Mouse (Mus musculus) heart, embryonic 11.5 days (tissue): ENCODE data around the gene Tmem132e. TPM values are rescaled to one million over a fixed set of nuclear protein-coding genes. Genes with fewer than 3 reads are reported as not detected.

Experiments used
- ATAC-seq: fragments of 200-750 bp; cut with Nextera tagmentation; replicated peaks from 2 replicates; pipeline ENCODE4 v1.8.0; 2017; ENCODE audit warnings: moderate library complexity; ENCODE audit not compliant: insufficient number of reproducible peaks, low FRiP score, low TSS enrichment
- H3K27ac ChIP-seq: fragments of 300-500 bp; sonication (generic); 2 replicates; pipeline ENCODE4 v1.5.1; 2014; ENCODE audit warnings: mild to moderate bottlenecking, low read depth, low read length
- H3K27me3 ChIP-seq: fragments of 300-500 bp; sonication (generic); 2 replicates; pipeline ENCODE4 v1.6.1; 2014; ENCODE audit warnings: mild to moderate bottlenecking, low read length, mixed read lengths; ENCODE audit not compliant: control insufficient read depth, insufficient read depth
- H3K36me3 ChIP-seq: fragments of 300-500 bp; sonication (generic); 2 replicates; pipeline ENCODE4 v1.6.1; 2014; ENCODE audit warnings: mild to moderate bottlenecking, low read length, moderate library complexity, mixed read lengths; ENCODE audit not compliant: control insufficient read depth, insufficient read depth
- H3K4me1 ChIP-seq: fragments of 300-500 bp; sonication (generic); 2 replicates; pipeline ENCODE4 v1.6.1; 2014; ENCODE audit warnings: low read length; ENCODE audit not compliant: control insufficient read depth, insufficient read depth
- H3K4me2 ChIP-seq: fragments of 300-500 bp; sonication (generic); 2 replicates; pipeline ENCODE4 v1.6.1; 2014; ENCODE audit warnings: mild to moderate bottlenecking, moderate library complexity
- H3K4me3 ChIP-seq: fragments of 300-500 bp; sonication (generic); 2 replicates; pipeline ENCODE4 v1.5.1; 2014; ENCODE audit warnings: low read depth, low read length
- H3K9ac ChIP-seq: fragments of 300-500 bp; sonication (generic); 2 replicates; pipeline ENCODE4 v1.6.1; 2014; ENCODE audit warnings: mild to moderate bottlenecking, low read depth, low read length, moderate library complexity
- H3K9me3 ChIP-seq: fragments of 300-500 bp; sonication (generic); replicated peaks from 2 replicates; pipeline ENCODE4 v1.6.1; 2016; ENCODE audit warnings: low read length; ENCODE audit not compliant: control insufficient read depth
- WGBS: fragments of 180-500 bp; shearing (Covaris S2); extraction: QIAGEN DNeasy Blood & Tissue Kit; methylation state at CpG from one replicate; pipeline ENCODE4 v1.1.7; 2014; ENCODE audit not compliant: insufficient replicate concordance; 5-methylcytosine and 5-hydroxymethylcytosine counted together
- polyA plus RNA-seq: library from polyadenylated mRNA; unstranded; fragments of >200 nt; fragmentation: Nextera tagmentation; extraction: Ambion mirVana; gene quantifications from 2 replicates; pipeline ENCODE4 v1.2.1, GENCODE M21; 2014

The Tmem132e gene
- 0.11 and 0.29 TPM in 2 replicates for polyA plus RNA-seq

DNA sequence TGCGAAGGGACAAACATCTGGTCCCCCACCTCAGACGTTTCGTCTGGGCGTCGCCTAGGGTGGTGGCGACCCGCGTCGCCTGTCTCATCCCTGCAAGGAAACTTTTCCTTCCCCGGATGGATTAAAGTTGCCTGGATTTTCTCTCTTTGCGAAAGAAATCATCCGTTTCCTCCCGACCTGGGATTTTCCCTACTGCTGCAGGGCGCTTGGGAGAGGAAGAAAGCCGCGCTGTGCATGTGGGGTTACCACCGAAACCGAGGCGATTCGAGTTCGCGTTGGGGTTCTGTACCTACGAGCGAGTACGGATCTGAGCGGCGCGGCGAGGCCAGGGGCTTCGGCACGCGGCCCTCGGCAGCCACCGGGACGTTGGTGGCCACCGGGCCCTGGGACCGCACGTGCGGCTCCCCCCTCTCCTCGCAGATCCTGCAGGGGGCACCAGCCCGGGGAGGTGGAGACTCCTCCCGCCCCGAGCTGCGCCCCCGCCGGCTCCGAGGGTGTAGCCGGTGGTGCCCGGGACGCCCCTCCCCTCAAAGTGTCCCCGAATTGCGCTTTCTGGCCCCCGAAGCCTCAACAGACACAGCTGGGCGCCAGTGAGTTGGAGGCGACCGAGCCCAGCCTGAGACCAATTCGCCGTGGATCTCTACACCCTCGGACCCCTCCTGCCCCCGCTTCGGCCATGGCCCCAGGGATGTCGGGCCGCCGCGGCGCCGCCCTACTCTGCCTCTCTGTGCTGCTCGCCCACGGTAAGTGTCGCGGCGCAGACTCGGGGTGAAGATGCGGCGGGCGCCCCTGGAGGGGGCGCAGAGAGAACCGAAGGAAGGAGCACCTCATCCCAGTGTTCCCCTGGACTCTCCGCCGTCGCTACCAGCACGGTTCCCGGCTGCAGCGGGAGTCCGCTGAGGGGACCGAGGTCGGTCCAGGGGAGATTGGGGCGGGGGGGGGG, at the start of gene Tmem132e:
Gene Tmem132e, plus strand, starts transcription at position 530 of the 943 bp plus-strand sequence.
- H3K4me3 ChIP-seq = peak within 1 kb of the TSS; percentile 58
- H3K9me3 ChIP-seq = no peaks in the 10 kb centered on the region
- no peak within 1 kb of the TSS for H3K27ac ChIP-seq
- WGBS = under 1% methylated on average over 71 of the region's 88 CpGs
- no peaks in the 10 kb centered on the region for H3K36me3 ChIP-seq
- H3K4me2 ChIP-seq = peak within 1 kb of the TSS; percentile 80
- ATAC-seq = no peak; the same call in 1 of the 2 replicates
- H3K9ac ChIP-seq = peak within 1 kb of the TSS; percentile 13; the same call in 1 of the 2 replicates
- H3K27me3 ChIP-seq = peaks cover 93% of the 10 kb centered on the region
- peaks cover 18% of the 10 kb centered on the region for H3K4me1 ChIP-seq

DNA sequence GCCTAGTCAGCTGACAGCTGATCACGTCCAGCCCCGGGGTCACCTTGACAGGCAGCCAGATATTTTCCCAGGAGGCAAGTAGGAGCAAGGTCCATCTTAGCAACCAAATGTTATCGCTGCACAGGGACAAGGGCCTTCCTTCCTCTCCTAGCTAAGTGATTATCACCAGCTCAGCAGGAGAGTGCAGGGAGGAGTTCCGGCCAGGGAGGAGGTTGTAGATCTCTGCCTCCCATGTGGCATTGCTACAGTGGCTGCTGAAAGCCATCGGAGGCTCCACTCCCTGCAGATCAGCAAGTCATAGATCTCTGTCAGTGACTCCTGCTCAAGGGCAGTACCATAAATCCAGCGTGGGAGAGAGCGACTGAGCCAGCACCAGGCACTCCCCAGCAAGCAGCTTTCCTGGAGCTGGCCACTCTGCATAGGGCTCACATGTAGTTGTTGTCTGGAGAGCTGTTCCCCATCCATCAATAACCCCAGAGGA, 48.7 kb upstream of the Tmem132e start:
- Histone ChIP-seq H3K27ac (peak overlapping the region; percentile 67), H3K9me3 (no peaks in the 10 kb centered on the region), H3K36me3 (no peaks in the 10 kb centered on the region), H3K9ac (no peak overlapping the region), H3K27me3 (no peaks in the 10 kb centered on the region), H3K4me3 (no peak overlapping the region), H3K4me2 (peak overlapping the region; percentile 20; the same call in 1 of the 2 replicates), H3K4me1 (0 out of 2 replicates have a peak, but pooled peaks cover 5% of the 10 kb centered on the region)
- peak; percentile 63 for ATAC-seq
- 5% methylated on average over 7 of the region's 7 CpGs for WGBS

DNA sequence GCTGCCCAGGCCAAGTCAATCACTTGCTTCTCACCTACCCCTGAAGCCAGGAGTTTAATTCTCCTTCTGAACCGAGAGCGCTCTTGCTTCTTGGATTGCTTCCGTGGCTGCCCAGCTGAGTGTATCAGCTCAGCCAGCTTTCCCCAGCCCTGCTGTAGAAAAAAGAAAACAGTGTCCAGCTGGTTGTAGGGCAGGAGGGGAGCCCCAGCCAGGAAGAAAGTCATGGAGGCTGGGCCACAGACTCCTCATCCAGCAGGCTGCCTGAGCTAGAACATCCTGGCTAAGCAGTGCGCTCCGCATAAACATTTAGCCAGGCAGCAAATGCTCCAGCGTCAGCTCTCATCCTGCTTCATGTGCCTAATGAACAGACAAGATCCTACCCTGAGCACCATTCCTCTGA, 48.3 kb upstream of the Tmem132e start:
- H3K4me2 ChIP-seq = peak overlapping the region; percentile 20; the same call in 1 of the 2 replicates

DNA sequence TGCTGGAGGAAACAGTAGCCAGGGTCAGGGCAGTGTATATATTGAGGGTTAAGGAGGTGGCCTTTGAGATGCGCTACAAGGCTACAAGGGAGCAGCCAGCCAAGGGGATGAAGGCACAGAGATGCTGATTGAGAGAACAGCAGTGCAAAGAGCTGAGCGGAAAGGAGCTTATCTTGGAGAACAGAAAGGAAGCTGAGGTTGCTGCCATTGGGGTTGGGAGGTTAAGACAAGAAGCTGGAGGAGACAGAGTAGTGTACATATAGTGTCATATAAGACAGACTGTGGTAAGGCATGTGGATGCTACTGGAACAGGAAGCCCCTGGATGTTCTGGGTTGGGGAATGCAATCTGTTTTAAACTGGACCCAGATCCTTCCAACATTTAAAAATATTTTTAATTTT, 47.8 kb upstream of the Tmem132e start:
- Histone ChIP-seq H3K36me3 (no peaks in the 10 kb centered on the region), H3K4me3 (no peak overlapping the region), H3K4me1 (0 out of 2 replicates have a peak, but pooled peaks cover 5% of the 10 kb centered on the region), H3K4me2 (no peak overlapping the region), H3K27me3 (no peaks in the 10 kb centered on the region), H3K9ac (no peak overlapping the region), H3K27ac (peak overlapping the region; percentile 67; the same call in 1 of the 2 replicates), H3K9me3 (no peaks in the 10 kb centered on the region)
- ATAC-seq = no peak
- WGBS = 31% methylated on average over 2 of the region's 2 CpGs

More for the DNA sequence above, 48.3 kb upstream of the Tmem132e start:
- WGBS = 39% methylated on average over 6 of the region's 6 CpGs
- Histone ChIP-seq H3K4me1 (0 out of 2 replicates have a peak, but pooled peaks cover 5% of the 10 kb centered on the region), H3K27me3 (no peaks in the 10 kb centered on the region), H3K27ac (peak overlapping the region; percentile 67), H3K9ac (no peak overlapping the region), H3K4me3 (no peak overlapping the region), H3K9me3 (no peaks in the 10 kb centered on the region), H3K36me3 (no peaks in the 10 kb centered on the region)
- ATAC-seq = no peak

DNA sequence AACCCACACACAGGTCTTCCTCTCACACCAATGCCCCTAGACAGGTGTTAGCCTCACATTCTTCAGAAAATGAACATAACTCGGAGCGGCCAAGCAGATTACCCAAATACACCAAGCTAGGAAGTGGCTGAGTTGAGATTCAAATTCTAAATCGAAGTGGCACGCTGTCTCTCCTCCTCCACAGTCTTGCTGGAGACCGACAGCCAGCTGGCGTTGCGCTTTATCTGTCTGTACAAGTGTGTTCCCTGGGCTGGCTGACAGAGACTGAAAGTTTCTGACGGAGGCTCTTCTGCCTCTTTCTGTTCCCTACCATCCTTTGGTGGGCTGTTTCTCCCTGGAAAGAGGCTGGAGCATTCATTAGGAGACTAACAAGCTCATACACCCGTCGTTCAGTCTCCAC, 37.7 kb upstream of the Tmem132e start:
- Histone ChIP-seq H3K4me2 (no peak overlapping the region), H3K9me3 (no peaks in the 10 kb centered on the region), H3K4me3 (no peak overlapping the region), H3K27ac (no peak overlapping the region), H3K4me1 (no peaks in the 10 kb centered on the region), H3K36me3 (no peaks in the 10 kb centered on the region), H3K9ac (no peak overlapping the region), H3K27me3 (no peaks in the 10 kb centered on the region)
- no peak for ATAC-seq
- WGBS = 73% methylated on average over 10 of the region's 10 CpGs

DNA sequence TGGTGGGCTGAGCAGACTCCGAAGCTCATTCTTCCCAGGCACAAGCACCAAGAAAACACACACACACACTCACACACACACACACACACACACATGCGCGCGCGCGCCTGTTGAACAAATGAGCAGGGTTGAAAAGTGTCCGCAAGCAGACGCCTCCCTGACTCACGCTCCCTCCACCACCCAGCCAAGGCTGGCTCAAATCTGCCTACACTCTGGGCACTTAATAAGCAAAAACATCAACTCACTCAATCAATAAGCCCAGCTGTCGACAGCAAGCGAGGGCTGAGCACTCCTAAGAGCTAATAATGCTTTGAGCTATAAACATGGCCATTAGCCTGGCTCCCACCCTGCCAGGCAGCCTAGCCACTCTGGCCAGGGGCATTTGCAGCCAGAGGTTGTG, 18.5 kb upstream of the Tmem132e start:
- no peak overlapping the region for H3K4me3 ChIP-seq
- ATAC-seq = no peak
- H3K27me3 ChIP-seq = peaks cover 3% of the 10 kb centered on the region; the same call in 1 of the 2 replicates
- no peak overlapping the region for H3K4me2 ChIP-seq
- H3K9me3 ChIP-seq = no peaks in the 10 kb centered on the region
- WGBS = 80% methylated on average over 11 of the region's 11 CpGs
- no peak overlapping the region for H3K9ac ChIP-seq
- no peak overlapping the region for H3K27ac ChIP-seq
- H3K36me3 ChIP-seq = no peaks in the 10 kb centered on the region
- H3K4me1 ChIP-seq = no peaks in the 10 kb centered on the region

DNA sequence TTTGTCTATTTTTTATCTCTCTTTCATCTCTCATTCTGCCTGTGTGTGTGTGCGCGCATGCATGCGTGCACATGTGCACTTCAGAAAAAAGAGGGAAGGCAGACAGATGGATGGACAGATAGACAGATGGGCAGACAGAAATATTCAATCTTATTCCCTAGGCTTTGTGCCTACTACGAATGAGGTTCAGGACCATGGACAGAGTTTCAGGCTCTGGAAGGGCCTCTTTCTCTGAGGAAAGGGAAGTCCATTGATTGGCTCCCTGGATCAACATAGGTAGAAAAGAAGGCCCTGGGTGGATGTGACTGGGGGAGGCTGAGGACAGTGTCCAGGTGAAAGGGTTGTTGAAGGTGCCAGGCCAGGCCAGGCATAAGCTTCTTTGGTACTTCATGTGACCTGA, 17.1 kb upstream of the Tmem132e start:
- no peak overlapping the region for H3K9ac ChIP-seq
- no peaks in the 10 kb centered on the region for H3K4me1 ChIP-seq
- H3K36me3 ChIP-seq = no peaks in the 10 kb centered on the region
- no peak for ATAC-seq
- H3K27ac ChIP-seq = no peak overlapping the region
- 67% methylated on average over 4 of the region's 4 CpGs for WGBS
- H3K9me3 ChIP-seq = no peaks in the 10 kb centered on the region
- peaks cover 3% of the 10 kb centered on the region; the same call in 1 of the 2 replicates for H3K27me3 ChIP-seq
- H3K4me3 ChIP-seq = no peak overlapping the region
- H3K4me2 ChIP-seq = no peak overlapping the region

DNA sequence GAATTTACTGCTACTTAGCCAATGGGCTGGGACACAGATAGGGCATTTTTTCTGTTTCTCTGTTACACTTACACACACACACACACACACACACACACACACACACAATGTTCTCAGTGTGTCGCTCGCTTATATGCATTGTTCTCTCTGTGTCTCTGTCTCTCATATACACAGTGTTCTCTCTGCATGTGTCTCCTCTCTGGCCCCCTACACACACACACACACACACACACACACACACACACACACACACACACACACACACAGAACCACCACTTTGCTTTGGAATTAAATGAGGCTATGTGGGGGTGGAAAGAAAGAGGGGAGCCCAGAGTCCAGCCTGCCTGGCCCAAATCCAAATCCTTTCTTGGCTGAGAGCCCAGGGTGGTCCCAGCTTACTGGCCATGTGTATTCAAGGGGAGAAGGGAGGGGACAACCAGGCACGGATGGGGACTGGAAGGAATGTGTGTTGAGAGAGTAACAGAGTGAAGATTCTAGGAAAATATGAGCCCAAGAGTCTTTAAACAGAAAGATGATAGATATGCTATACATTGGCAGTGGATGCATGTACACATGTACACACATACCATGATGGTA, 8.0 kb upstream of the Tmem132e start:
- 56% methylated on average over 3 of the region's 3 CpGs for WGBS
- Histone ChIP-seq H3K27ac (no peak overlapping the region), H3K4me1 (no peaks in the 10 kb centered on the region), H3K9me3 (no peaks in the 10 kb centered on the region), H3K9ac (no peak overlapping the region), H3K27me3 (peaks cover 29% of the 10 kb centered on the region), H3K36me3 (no peaks in the 10 kb centered on the region), H3K4me2 (no peak overlapping the region), H3K4me3 (no peak overlapping the region)
- ATAC-seq = peak; percentile 57; the same call in 1 of the 2 replicates
